Mouse (Mus musculus) embryonic facial prominence, embryonic 15.5 days (tissue): ENCODE results near the gene Pld1. TPM values are rescaled to one million over a fixed set of nuclear protein-coding genes. Genes with fewer than 3 reads are reported as not detected.

ENCODE experiments used
- ATAC-seq: fragments of 200-750 bp; cut with Nextera tagmentation; 2 replicates; pipeline ENCODE4 v1.8.0; 2017; ENCODE audit warnings: low read depth, moderate TSS enrichment; ENCODE audit not compliant: insufficient number of reproducible peaks, low FRiP score, low TSS enrichment
- H3K27ac ChIP-seq: fragments of 300-500 bp; sonication (generic); replicated peaks from 2 replicates; pipeline ENCODE4 v1.5.1; 2015; ENCODE audit warnings: mild to moderate bottlenecking, inconsistent platforms
- H3K27me3 ChIP-seq: fragments of 300-500 bp; sonication (generic); 2 replicates; pipeline ENCODE4 v1.6.1; 2015; ENCODE audit warnings: inconsistent platforms
- H3K36me3 ChIP-seq: fragments of 300-500 bp; sonication (generic); 2 replicates; pipeline ENCODE4 v1.6.1; 2015; ENCODE audit warnings: mild to moderate bottlenecking, inconsistent platforms
- H3K4me1 ChIP-seq: fragments of 300-500 bp; sonication (generic); 2 replicates; pipeline ENCODE4 v1.6.1; 2015; ENCODE audit warnings: inconsistent platforms
- H3K4me2 ChIP-seq: fragments of 300-500 bp; sonication (generic); replicated peaks from 2 replicates; pipeline ENCODE4 v1.6.1; 2015; ENCODE audit warnings: mild to moderate bottlenecking, inconsistent platforms
- H3K4me3 ChIP-seq: fragments of 300-500 bp; sonication (generic); replicated peaks from 2 replicates; pipeline ENCODE4 v1.5.1; 2015; ENCODE audit warnings: mild to moderate bottlenecking, inconsistent platforms
- H3K9ac ChIP-seq: fragments of 300-500 bp; sonication (generic); 2 replicates; pipeline ENCODE4 v1.6.1; 2015; ENCODE audit warnings: inconsistent platforms
- H3K9me3 ChIP-seq: fragments of 300-500 bp; sonication (generic); replicated peaks from 2 replicates; pipeline ENCODE4 v1.6.1; 2016; ENCODE audit warnings: inconsistent platforms
- WGBS: fragments of 180-500 bp; shearing (Covaris S2); methylation state at CpG from one replicate; pipeline ENCODE4 v1.1.7; 2015; 5-methylcytosine and 5-hydroxymethylcytosine counted together
- polyA plus RNA-seq: library from polyadenylated mRNA; unstranded; fragments of >200 nt; fragmentation: Nextera tagmentation; extraction: Ambion mirVana; gene quantifications from 2 replicates; pipeline ENCODE4 v1.2.1, GENCODE M21; 2015

Pld1 gene
- polyA plus RNA-seq, 1 experiment from 2014 or later: 6.4 TPM

DNA sequence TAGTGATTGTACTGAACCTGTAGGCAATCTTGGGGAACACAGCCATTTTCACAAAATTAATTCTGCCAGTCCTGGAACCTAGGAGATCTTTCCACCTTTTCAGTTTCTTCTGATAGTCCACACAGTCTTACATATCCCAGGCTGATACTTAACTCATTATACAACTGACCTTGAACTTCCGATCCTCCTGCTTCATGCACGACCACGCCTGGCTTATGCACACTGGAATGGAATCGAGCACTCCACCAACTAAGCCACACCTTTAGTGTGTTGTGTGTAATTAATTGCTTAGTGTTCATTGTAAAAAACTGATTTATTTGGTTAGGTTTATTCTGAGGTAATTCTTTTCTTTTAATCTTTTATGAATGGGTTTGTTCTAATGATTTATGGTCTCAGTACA lies 122.2 kb downstream of the Pld1 start:
- Histone ChIP-seq H3K4me3 (no peak overlapping the region), H3K36me3 (no peaks in the 10 kb centered on the region), H3K9me3 (no peaks in the 10 kb centered on the region), H3K4me2 (no peak overlapping the region), H3K9ac (no peak overlapping the region), H3K27me3 (no peaks in the 10 kb centered on the region), H3K27ac (no peak overlapping the region), H3K4me1 (no peaks in the 10 kb centered on the region)
- WGBS: 87% methylated on average over 4 of the region's 4 CpGs
- ATAC-seq: no peak

DNA sequence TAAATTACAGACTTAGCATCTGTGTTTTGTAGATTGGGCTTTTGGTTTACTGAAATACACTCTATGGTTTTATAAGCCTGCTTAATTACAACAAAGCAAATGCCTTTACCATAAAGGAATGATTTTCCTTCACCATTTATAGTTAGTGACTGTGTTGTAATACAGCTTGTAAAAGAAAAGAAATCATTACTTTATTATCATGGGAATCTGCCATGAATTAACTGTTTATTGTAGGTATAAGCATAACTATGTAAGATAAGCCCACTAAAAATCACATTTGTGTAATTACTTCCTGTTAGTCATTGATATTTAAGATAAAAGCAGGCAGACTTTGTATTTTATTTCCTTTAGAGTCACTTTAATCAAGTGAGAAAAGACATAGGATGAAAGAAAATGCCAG lies 122.7 kb downstream of the Pld1 start:
- no peak for ATAC-seq
- Histone ChIP-seq H3K27ac (no peak overlapping the region), H3K4me2 (no peak overlapping the region), H3K36me3 (no peaks in the 10 kb centered on the region), H3K9me3 (no peaks in the 10 kb centered on the region), H3K4me1 (no peaks in the 10 kb centered on the region), H3K9ac (no peak overlapping the region), H3K27me3 (no peaks in the 10 kb centered on the region), H3K4me3 (no peak overlapping the region)

DNA sequence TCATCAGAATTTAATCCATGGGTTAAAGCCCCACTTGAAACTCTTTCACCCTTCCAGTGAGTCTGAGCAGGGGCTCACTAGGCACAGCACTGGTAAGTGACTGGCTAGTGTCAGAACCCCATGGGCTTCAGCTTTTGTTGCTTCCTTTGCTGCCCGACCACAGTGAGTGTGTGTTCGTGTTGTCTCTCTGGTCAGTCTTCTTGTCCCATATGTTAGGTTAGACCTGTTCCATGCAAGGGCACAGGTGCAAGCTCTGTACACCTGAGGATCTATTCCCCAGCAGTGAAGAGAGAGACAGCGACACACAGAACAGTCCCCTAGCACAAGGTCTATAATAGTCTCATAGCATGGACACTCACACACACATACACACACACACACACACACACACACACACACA lies 140.7 kb downstream of the Pld1 start:
- WGBS: 88% methylated on average over 3 of the region's 3 CpGs
- no peaks in the 10 kb centered on the region for H3K4me1 ChIP-seq
- H3K4me2 ChIP-seq: no peak overlapping the region
- H3K9ac ChIP-seq: no peak overlapping the region
- no peak overlapping the region for H3K27ac ChIP-seq
- 0 out of 2 replicates have a peak, but pooled peaks cover 13% of the 10 kb centered on the region for H3K36me3 ChIP-seq
- no peak for ATAC-seq
- no peak overlapping the region for H3K4me3 ChIP-seq
- H3K27me3 ChIP-seq: no peaks in the 10 kb centered on the region
- H3K9me3 ChIP-seq: no peaks in the 10 kb centered on the region

DNA sequence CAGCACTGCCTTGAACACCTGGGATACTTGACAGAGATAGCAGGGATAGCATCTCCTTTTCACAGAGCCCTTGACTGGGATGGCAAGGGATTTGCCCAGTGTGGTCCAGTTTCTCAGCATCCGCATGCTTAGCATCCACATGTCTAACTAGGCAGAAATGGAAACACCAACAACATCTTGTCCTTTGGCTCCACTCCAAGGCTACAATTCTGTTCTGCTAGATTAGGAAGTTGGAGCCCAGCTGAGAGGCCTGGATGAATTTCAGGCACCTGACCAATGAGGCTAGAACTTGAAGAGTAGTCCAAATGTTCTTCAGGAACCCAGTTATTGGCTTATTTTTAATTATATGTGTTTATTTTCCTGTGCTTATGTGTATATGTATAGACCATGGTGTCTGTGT lies 141.6 kb downstream of the Pld1 start:
- no peak for ATAC-seq
- WGBS: 76% methylated on average over 1 of the region's 1 CpGs
- Histone ChIP-seq H3K36me3 (0 out of 2 replicates have a peak, but pooled peaks cover 13% of the 10 kb centered on the region), H3K4me1 (no peaks in the 10 kb centered on the region), H3K9ac (no peak overlapping the region), H3K27ac (no peak overlapping the region), H3K9me3 (no peaks in the 10 kb centered on the region), H3K27me3 (no peaks in the 10 kb centered on the region), H3K4me3 (no peak overlapping the region), H3K4me2 (no peak overlapping the region)

DNA sequence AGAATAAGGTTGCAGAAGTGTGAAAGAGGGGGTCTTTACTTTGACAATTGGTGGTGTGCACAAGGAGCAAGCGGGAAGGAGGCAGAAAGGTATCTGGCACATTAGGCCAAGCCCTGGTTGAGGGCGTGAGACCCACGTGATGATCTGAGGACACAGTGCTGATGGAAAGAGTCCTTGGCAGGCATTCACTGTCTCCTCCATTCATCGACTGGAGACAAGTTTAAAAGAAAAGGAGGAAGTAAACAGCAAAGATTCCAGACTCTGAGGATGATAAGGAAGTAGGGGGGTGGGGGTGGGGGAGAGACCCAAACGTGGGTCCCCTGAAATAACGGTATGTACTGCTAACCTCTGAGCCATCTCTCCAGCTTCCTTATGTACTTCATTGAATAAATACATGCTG lies 142.5 kb downstream of the Pld1 start:
- 78% methylated on average over 6 of the region's 6 CpGs for WGBS
- no peak for ATAC-seq
- H3K4me3 ChIP-seq: no peak overlapping the region

DNA sequence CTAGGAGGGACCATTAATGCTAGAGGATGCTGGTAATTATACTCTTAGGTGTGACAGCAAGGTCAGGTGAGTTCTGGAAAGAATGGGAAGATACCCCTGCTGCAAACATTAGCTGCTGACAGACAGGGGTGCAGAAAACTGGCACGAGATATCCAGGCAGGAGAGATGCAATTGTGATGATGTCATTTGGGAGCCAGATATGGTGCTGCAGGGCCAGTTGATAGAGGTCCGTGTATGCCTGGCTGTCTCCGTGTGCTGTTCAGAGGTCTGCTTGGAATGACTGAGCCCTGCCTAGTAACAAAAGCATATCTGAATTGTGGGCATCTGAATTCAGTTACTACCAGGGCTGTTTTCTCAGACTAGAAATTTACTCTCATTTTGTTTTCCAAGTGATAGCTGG lies 144.7 kb downstream of the Pld1 start:
- Histone ChIP-seq H3K4me3 (no peak overlapping the region), H3K27me3 (no peaks in the 10 kb centered on the region), H3K36me3 (no peaks in the 10 kb centered on the region), H3K4me1 (no peaks in the 10 kb centered on the region), H3K27ac (no peak overlapping the region), H3K9ac (no peak overlapping the region), H3K4me2 (no peak overlapping the region), H3K9me3 (no peaks in the 10 kb centered on the region)
- WGBS: 67% methylated on average over 3 of the region's 3 CpGs
- no peak for ATAC-seq

More for the DNA sequence above, 142.5 kb downstream of the Pld1 start:
- Histone ChIP-seq H3K27me3 (no peaks in the 10 kb centered on the region), H3K36me3 (0 out of 2 replicates have a peak, but pooled peaks cover 13% of the 10 kb centered on the region), H3K9ac (no peak overlapping the region), H3K27ac (no peak overlapping the region), H3K4me1 (no peaks in the 10 kb centered on the region), H3K4me2 (no peak overlapping the region), H3K9me3 (no peaks in the 10 kb centered on the region)

DNA sequence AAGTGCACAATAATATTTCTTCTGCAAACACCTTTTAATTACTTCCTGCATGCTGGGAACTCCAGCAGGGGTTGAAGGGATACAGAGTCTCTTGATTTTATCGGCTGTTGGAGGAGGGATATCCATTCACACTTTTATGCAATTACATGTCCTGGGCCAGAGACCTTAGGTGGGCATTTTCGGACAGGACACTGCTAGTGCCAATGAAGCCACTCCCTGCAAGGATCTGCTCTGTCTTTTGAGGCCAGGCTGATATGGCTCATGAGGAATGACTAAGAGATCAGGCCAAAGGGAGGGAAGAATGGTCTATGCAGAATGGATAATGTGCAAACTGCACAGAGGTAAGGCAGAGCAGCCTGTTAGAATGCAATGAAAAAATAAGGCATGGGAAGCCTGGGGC lies 145.8 kb downstream of the Pld1 start:
- Histone ChIP-seq H3K4me3 (no peak overlapping the region), H3K4me1 (no peaks in the 10 kb centered on the region), H3K36me3 (no peaks in the 10 kb centered on the region), H3K4me2 (no peak overlapping the region), H3K27ac (no peak overlapping the region), H3K9ac (no peak overlapping the region), H3K27me3 (no peaks in the 10 kb centered on the region), H3K9me3 (no peaks in the 10 kb centered on the region)
- WGBS: 69% methylated on average over 2 of the region's 2 CpGs
- ATAC-seq: no peak

DNA sequence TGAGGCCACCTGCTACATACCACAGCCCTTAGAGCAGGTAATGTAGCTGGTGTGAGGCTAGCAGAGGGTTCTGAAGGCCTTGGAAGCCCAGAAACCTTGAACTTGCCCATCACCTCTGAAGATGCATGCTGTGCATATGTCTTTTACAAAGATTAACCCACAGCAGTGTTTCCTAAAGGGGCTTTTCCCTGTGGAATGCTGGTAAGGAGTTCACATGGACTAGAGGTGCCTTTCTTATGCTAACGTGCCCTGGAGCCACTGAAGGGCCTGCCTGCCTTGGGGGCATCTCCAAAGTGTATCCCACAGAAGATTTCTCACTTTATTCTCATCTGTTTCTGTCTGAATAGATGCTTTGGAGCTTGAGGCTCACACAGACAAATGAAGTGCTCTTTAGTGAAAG lies 152.8 kb downstream of the Pld1 start:
- Histone ChIP-seq H3K4me1 (no peaks in the 10 kb centered on the region), H3K27me3 (no peaks in the 10 kb centered on the region), H3K36me3 (no peaks in the 10 kb centered on the region), H3K9me3 (no peaks in the 10 kb centered on the region), H3K9ac (no peak overlapping the region), H3K4me3 (no peak overlapping the region), H3K27ac (no peak overlapping the region), H3K4me2 (no peak overlapping the region)
- 58% methylated on average over 1 of the region's 1 CpGs for WGBS
- no peak for ATAC-seq

DNA sequence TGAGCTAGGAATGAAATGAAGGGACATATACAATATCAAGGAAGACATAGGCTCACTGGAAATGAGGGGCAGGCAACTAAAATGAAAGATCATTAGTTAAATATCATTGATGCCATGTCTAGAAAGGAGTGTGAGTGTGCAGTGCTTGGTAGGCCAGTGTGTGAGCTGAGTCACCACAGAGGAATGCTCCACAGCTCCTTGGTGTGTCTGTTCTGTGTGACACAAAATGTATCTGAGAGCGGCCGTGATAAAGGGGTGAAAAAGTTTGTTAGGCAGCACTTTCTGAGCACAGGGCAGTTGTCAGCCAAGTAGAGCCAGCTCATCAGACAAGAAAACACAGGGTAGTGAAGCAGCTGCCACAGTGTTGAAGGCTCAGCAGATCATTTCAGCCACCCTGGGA lies 153.2 kb downstream of the Pld1 start:
- no peak for ATAC-seq
- no peaks in the 10 kb centered on the region for H3K9me3 ChIP-seq
- no peak overlapping the region for H3K27ac ChIP-seq
- H3K36me3 ChIP-seq: no peaks in the 10 kb centered on the region
- H3K9ac ChIP-seq: no peak overlapping the region
- H3K4me2 ChIP-seq: no peak overlapping the region
- 73% methylated on average over 2 of the region's 2 CpGs for WGBS
- no peaks in the 10 kb centered on the region for H3K27me3 ChIP-seq
- no peaks in the 10 kb centered on the region for H3K4me1 ChIP-seq
- no peak overlapping the region for H3K4me3 ChIP-seq

DNA sequence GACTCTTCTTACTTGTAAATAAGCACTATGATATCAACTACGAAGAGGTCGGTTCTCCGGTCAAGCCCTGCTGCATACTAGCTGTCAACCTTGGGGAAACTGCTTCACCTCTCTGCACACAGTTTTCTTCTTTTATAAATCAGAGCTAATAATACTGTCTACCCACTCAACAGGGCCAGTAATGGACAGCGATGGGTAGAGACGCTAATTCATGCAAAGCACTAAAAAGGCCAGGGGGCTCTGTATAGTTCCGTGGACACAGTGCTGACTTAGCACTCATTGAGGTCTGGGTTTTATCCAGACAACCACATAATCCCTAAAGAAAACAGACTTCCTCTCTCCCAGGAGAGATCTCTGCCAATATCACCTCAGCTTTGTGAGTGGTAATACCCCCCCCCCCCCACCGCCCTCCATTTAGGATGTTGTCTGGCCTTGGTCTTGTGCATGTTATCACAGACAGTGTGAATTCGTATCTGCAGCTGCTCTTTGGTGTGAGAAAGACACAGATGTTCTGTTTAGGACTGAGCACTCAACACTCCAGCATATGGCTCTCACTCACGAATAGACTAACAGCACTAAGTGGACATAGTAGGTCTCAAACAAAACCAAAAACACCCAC lies 155.3 kb downstream of the Pld1 start:
- WGBS: 82% methylated on average over 9 of the region's 9 CpGs
- Histone ChIP-seq H3K4me3 (no peak overlapping the region), H3K36me3 (no peaks in the 10 kb centered on the region), H3K4me2 (no peak overlapping the region), H3K27me3 (no peaks in the 10 kb centered on the region), H3K4me1 (no peaks in the 10 kb centered on the region), H3K27ac (no peak overlapping the region), H3K9ac (no peak overlapping the region), H3K9me3 (no peaks in the 10 kb centered on the region)
- ATAC-seq: no peak

DNA sequence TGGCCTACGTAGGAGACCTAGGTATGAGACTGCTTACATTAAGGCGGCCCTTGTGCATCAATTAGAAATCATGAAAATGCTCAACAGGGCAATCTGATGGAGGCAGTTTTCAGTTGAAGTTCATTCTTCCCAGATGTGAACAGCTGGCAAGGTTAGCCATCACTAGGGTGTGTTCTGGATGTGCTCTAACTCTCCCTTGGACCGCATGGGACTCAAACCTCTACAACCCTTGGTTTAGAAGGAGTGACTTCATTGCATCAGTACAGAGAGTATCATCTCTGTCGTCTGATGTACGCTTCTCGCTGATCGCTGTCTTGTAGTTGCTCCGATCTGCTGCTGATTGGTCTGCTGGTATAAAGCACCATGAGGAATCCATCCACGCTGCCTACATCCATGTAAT lies 157.0 kb downstream of the Pld1 start:
- no peak for ATAC-seq
- WGBS: 91% methylated on average over 9 of the region's 9 CpGs
- Histone ChIP-seq H3K4me2 (no peak overlapping the region), H3K4me3 (no peak overlapping the region), H3K27me3 (no peaks in the 10 kb centered on the region), H3K4me1 (no peaks in the 10 kb centered on the region), H3K9ac (no peak overlapping the region), H3K36me3 (no peaks in the 10 kb centered on the region), H3K27ac (no peak overlapping the region), H3K9me3 (no peaks in the 10 kb centered on the region)

DNA sequence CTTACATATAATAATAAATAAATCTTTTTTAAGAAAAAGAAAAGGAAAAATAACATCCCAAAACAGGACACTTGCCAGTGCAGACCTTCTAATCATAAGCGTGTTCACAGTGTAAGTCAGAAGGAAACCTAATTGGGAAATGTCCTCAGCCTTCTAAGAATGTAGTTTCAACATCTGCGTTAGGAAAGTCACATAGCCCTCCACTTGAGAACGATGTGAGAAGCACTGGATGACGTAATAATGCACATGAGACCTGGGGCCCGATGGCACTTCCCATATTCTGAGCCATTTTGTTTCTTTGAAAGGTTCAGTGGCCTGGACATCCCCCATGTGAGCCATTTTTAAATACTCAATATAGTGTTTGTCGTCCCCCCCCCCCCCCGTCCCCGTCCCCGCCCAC lies 160.7 kb downstream of the Pld1 start:
- no peak for ATAC-seq
- Histone ChIP-seq H3K4me3 (no peak overlapping the region), H3K27me3 (no peaks in the 10 kb centered on the region), H3K4me1 (no peaks in the 10 kb centered on the region), H3K4me2 (no peak overlapping the region), H3K27ac (no peak overlapping the region), H3K9me3 (no peaks in the 10 kb centered on the region), H3K36me3 (no peaks in the 10 kb centered on the region), H3K9ac (no peak overlapping the region)
- 85% methylated on average over 9 of the region's 9 CpGs for WGBS
